Mouse (Mus musculus) midbrain, embryonic 16.5 days (tissue): Measurements from ENCODE around the gene Cep78. TPM values are rescaled to one million over a fixed set of nuclear protein-coding genes. Genes with fewer than 3 reads are reported as not detected.
A peak's percentile ranks its signal among the peaks of the same experiment; 100 is the strongest.

ENCODE experiments used
- ATAC-seq: fragments of 200-750 bp; cut with Nextera tagmentation; 2 replicates; pipeline ENCODE4 v1.8.0; 2017; ENCODE audit warnings: moderate TSS enrichment
- H3K27ac ChIP-seq: fragments of 300-500 bp; sonication (generic); 2 replicates; pipeline ENCODE4 v1.5.1; 2014; ENCODE audit warnings: mild to moderate bottlenecking, low read length, mixed read lengths
- H3K27me3 ChIP-seq: fragments of 300-500 bp; sonication (generic); 2 replicates; pipeline ENCODE4 v1.6.1; 2014; ENCODE audit warnings: low read depth, low read length, mixed read lengths; ENCODE audit not compliant: control insufficient read depth, insufficient read depth
- H3K36me3 ChIP-seq: fragments of 300-500 bp; sonication (generic); 2 replicates; pipeline ENCODE4 v1.6.1; 2014; ENCODE audit warnings: mild to moderate bottlenecking, low read length, moderate library complexity, mixed read lengths; ENCODE audit not compliant: control insufficient read depth, insufficient read depth
- H3K4me1 ChIP-seq: fragments of 300-500 bp; sonication (generic); 2 replicates; pipeline ENCODE4 v1.6.1; 2014; ENCODE audit warnings: mild to moderate bottlenecking, low read length, mixed read lengths; ENCODE audit not compliant: control insufficient read depth, insufficient read depth
- H3K4me2 ChIP-seq: fragments of 300-500 bp; sonication (generic); 2 replicates; pipeline ENCODE4 v1.6.1; 2014; ENCODE audit warnings: mild to moderate bottlenecking, low read length, mixed read lengths
- H3K4me3 ChIP-seq: fragments of 300-500 bp; sonication (generic); 2 replicates; pipeline ENCODE4 v1.5.1; 2014; ENCODE audit warnings: low read depth, mild to moderate bottlenecking, low read length, moderate library complexity, mixed read lengths
- H3K9ac ChIP-seq: fragments of 300-500 bp; sonication (generic); 2 replicates; pipeline ENCODE4 v1.6.1; 2014; ENCODE audit warnings: low read depth, low read length, mixed read lengths
- H3K9me3 ChIP-seq: fragments of 300-500 bp; sonication (generic); replicated peaks from 2 replicates; pipeline ENCODE4 v1.6.1; 2014; ENCODE audit warnings: mild to moderate bottlenecking, low read length, mixed read lengths; ENCODE audit not compliant: control insufficient read depth, poor library complexity, severe bottlenecking
- WGBS: fragments of 180-500 bp; shearing (Covaris S2); extraction: QIAGEN DNeasy Blood & Tissue Kit; methylation state at CpG from one replicate; pipeline ENCODE4 v1.1.7; 2014; 5-methylcytosine and 5-hydroxymethylcytosine counted together
- polyA plus RNA-seq: library from polyadenylated mRNA; unstranded; fragments of >200 nt; fragmentation: Nextera tagmentation; extraction: Ambion mirVana; gene quantifications from 2 replicates; pipeline ENCODE4 v1.2.1, GENCODE M21; 2015

The Cep78 gene
- polyA plus RNA-seq, 1 experiment from 2014 or later = 29.9 TPM

DNA sequence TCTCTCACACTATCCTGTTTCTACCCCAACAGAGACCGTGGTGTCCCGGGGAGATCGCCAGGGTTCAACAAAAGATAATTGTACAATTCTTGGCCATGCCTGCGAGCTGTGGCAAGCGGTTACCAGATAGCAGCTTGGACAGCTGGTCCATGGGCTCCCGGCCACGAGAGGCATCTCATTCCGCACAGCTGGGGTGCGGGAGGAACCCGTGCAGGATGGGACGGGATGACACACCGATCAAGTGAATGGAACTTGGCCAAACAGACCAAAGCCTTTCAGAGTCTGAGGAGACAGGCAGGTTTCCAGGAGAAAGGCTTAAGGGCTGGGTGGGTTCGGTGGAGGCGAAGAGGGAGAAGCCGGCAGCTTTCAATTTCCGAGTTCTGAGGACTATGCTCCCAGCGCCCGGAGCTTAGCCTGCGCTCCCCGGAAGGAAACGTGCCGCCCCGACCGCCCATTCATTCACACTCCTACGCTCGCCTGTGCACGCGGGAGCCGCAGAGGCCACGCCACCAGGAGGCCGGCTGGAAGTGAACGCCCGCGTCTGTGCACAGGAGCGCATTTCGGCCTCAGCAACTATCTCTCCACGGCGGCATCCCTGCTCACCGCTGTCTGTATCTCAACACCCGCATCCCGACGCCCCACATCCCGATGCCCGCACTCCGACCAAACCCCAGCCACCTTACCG is 60.5 kb downstream of the Cep78 start:
- Histone ChIP-seq H3K4me1 (peaks cover 14% of the 10 kb centered on the region), H3K4me3 (peak overlapping the region; percentile 62), H3K36me3 (no peaks in the 10 kb centered on the region), H3K4me2 (peak overlapping the region; percentile 95), H3K9ac (peak overlapping the region; percentile 68), H3K9me3 (no peaks in the 10 kb centered on the region), H3K27ac (peak overlapping the region; percentile 48), H3K27me3 (peaks cover 4% of the 10 kb centered on the region)
- peak; percentile 83 for ATAC-seq
- WGBS = under 1% methylated on average over 46 of the region's 46 CpGs

DNA sequence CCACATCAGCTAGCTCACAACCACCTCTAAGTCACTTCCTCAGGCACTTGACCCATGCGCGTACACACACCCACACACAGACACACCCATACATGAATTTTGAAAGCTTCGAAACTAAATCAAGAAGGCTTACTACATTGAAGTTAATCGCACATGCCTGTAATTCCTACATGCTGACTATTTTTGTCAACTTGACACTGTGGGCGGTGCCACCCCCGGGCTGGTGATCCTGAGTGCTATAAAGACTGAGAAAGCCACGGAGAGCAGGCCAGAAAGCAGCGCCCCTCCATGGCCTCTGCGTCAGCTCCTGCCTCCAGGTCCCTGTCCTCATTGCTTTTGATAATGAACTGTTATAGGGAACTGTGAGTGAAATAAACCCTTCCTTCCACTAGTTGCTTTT is 61.4 kb downstream of the Cep78 start:
- H3K27ac ChIP-seq = peak overlapping the region; percentile 48; the same call in 1 of the 2 replicates
- H3K4me1 ChIP-seq = peaks cover 14% of the 10 kb centered on the region
- peaks cover 4% of the 10 kb centered on the region for H3K27me3 ChIP-seq
- H3K9me3 ChIP-seq = no peaks in the 10 kb centered on the region
- 25% methylated on average over 9 of the region's 9 CpGs for WGBS
- H3K4me2 ChIP-seq = peak overlapping the region; percentile 95
- peak overlapping the region; percentile 62 for H3K4me3 ChIP-seq
- no peaks in the 10 kb centered on the region for H3K36me3 ChIP-seq
- H3K9ac ChIP-seq = peak overlapping the region; percentile 68; the same call in 1 of the 2 replicates
- no peak for ATAC-seq

DNA sequence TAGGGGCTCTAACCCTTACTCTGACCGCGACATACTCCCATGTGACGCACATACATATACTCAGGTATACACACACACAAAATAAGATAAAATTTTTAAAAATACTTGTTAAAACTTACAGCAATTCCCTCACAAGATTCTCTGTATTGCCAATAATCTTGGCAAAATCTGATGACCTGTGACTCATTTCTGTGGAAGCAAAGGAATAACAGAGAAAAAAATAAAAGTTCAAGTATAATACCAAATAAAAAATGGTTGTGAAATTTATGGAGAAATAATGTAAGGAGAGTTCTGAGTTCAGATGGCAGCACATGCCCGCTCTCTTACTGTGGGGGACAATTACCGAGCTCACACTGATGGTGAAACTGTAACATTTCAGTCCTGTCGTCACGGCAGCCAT is 65.5 kb downstream of the Cep78 start:
- ATAC-seq = no peak
- H3K4me1 ChIP-seq = peaks cover 9% of the 10 kb centered on the region
- no peaks in the 10 kb centered on the region for H3K9me3 ChIP-seq
- no peaks in the 10 kb centered on the region for H3K36me3 ChIP-seq
- no peaks in the 10 kb centered on the region for H3K27me3 ChIP-seq
- no peak overlapping the region for H3K9ac ChIP-seq
- no peak overlapping the region for H3K4me3 ChIP-seq
- 95% methylated on average over 7 of the region's 7 CpGs for WGBS
- no peak overlapping the region for H3K27ac ChIP-seq
- H3K4me2 ChIP-seq = no peak overlapping the region

DNA sequence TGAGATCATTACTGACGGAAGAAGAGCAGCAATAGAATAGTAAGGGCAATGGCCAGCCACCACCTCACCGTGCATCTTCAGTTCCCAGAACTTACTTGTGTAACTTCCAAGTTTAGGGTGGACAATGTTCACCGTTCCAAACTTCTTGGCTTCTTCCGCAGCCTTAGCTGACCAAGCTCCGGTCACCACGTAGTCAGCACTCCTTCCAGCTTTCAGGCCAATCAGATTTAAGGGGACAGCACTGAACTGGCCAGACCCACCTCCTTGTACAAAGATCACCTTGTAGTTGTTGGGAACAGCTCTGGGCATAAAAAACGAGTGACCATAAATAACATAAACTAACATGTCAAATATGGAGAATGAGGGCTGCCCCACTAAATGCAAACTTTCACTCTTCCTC is 66.7 kb downstream of the Cep78 start:
- no peak for ATAC-seq
- H3K9ac ChIP-seq = no peak overlapping the region
- no peaks in the 10 kb centered on the region for H3K36me3 ChIP-seq
- no peaks in the 10 kb centered on the region for H3K4me1 ChIP-seq
- no peak overlapping the region for H3K4me3 ChIP-seq
- no peak overlapping the region for H3K4me2 ChIP-seq
- no peak overlapping the region for H3K27ac ChIP-seq
- no peaks in the 10 kb centered on the region for H3K27me3 ChIP-seq
- H3K9me3 ChIP-seq = no peaks in the 10 kb centered on the region
- WGBS = 96% methylated on average over 7 of the region's 7 CpGs

DNA sequence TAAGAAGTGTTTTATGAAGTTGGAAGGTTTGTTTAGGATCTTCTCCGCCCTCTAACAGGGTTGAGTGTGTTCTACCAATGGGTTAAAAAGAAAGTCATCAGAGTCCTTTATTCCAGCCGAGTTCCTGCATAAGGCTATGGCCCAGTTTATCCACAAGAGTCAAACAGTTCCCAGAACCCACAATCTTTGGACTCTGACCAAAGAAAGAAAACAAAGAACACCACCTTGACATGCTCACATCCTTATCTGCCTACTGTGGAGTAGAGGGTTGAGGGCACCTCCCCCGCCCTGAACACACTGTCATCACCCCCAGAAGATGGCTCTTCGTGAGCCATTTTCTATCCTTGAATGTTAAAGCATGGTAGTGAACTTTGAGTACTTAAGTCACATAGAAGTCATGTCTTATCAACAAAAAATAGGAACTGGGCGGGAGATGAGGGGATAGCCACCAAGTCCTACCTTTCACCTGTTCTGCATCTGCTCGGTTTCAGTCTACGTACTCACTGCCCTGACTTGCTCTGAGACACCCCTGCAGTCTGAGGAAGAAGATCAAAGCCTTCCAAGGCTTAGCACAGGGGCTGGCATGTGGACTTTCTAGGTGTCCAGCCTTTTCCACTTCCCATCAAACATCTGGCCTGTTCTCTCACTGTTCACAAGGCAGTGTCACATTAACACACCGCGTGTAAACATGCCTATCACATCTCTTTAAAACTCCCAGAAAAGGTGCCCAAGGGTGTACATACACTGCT is 71.4 kb downstream of the Cep78 start:
- H3K9me3 ChIP-seq = no peaks in the 10 kb centered on the region
- ATAC-seq = no peak
- H3K4me1 ChIP-seq = no peaks in the 10 kb centered on the region
- no peak overlapping the region for H3K4me2 ChIP-seq
- no peak overlapping the region for H3K9ac ChIP-seq
- no peak overlapping the region for H3K4me3 ChIP-seq
- H3K27ac ChIP-seq = no peak overlapping the region
- 94% methylated on average over 9 of the region's 9 CpGs for WGBS
- no peaks in the 10 kb centered on the region for H3K36me3 ChIP-seq
- H3K27me3 ChIP-seq = no peaks in the 10 kb centered on the region

DNA sequence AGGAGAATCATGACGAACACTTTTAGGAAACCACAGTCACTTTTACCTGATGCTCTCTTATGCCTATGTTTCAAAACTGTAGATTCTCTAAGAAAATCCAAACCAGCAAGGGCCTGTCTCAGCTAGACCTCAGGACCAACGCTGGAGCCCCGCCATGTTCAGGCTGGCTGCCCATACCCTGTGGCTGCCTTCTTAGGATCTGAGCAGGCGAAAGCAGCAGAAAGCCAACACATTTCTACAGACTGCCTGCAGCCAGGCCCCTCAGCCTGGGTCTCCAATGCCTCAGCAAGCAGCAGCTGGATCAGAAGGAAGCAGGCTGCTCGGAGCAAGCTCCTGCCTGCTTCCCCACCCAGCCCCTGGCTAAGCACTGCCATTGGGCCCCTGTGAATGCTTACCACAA is 73.3 kb downstream of the Cep78 start:
- ATAC-seq = no peak
- Histone ChIP-seq H3K36me3 (no peaks in the 10 kb centered on the region), H3K4me1 (no peaks in the 10 kb centered on the region), H3K27me3 (no peaks in the 10 kb centered on the region), H3K9me3 (no peaks in the 10 kb centered on the region), H3K9ac (no peak overlapping the region), H3K4me3 (no peak overlapping the region), H3K4me2 (no peak overlapping the region), H3K27ac (no peak overlapping the region)
- 94% methylated on average over 5 of the region's 5 CpGs for WGBS

DNA sequence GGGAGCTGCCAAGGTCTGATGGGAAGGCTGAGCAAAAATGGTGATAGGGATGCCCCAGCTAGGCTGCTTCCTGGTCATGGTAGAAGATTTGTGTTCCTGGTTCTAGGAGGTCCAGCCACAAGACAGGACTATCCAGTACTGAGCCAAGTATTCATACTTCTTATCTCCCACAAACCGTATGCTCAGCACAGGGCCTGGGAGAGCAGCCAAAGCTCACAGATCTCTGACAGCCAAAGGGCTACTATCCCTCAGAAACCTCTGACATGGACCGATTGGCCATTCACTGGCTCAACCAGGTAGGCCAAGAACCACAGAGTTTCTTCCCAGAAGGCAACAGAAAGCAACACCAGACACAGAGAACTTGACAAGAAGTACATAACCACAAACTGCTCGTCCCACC is 73.8 kb downstream of the Cep78 start:
- Histone ChIP-seq H3K27ac (no peak overlapping the region), H3K4me2 (no peak overlapping the region), H3K27me3 (no peaks in the 10 kb centered on the region), H3K4me1 (no peaks in the 10 kb centered on the region), H3K4me3 (no peak overlapping the region), H3K9me3 (no peaks in the 10 kb centered on the region), H3K36me3 (no peaks in the 10 kb centered on the region), H3K9ac (no peak overlapping the region)
- ATAC-seq = no peak
- WGBS = 94% methylated on average over 3 of the region's 3 CpGs

DNA sequence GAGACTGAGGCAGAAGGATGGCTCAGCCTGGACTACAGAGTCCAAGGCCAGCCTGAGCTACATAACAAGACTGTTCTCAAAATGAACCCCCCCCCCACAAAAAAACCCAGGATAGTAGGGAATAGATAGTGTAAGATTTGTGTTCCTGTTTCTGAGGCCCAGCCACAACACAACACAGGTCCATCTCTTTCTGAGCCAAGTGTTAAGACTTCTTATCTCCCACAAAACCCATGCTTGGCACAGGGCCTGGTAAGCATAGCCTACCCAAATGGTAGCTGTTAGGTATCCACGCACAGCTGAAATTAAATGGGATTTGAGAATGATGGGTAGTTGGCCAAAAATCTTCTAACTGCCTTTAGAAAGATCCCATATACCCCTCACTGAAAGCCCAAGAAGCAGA is 74.3 kb downstream of the Cep78 start:
- Histone ChIP-seq H3K4me2 (no peak overlapping the region), H3K4me3 (no peak overlapping the region), H3K27ac (no peak overlapping the region), H3K9me3 (no peaks in the 10 kb centered on the region), H3K9ac (no peak overlapping the region), H3K4me1 (no peaks in the 10 kb centered on the region), H3K27me3 (no peaks in the 10 kb centered on the region), H3K36me3 (no peaks in the 10 kb centered on the region)
- ATAC-seq = no peak
- 92% methylated on average over 1 of the region's 1 CpGs for WGBS

DNA sequence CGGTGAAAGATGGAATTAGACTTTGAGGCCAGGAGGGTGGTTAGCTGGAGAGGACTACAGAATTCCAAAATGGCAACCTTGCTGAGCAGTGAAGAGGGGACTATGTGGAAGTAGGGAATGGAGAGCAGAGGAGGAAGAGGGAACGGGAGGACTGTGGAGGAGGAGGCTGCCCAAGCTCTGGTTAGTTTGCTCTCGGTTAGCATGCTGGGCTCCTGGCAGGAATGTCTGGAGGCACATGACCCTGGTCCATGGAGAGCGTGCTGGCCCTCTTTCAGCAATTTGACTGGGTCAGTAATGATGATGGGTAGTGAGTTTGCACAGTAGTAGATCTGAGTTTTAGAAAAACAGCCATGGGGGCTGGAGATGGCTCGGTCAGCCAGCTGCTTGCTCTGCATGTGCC is 76.8 kb downstream of the Cep78 start:
- no peaks in the 10 kb centered on the region for H3K9me3 ChIP-seq
- no peak overlapping the region for H3K4me2 ChIP-seq
- no peaks in the 10 kb centered on the region for H3K36me3 ChIP-seq
- H3K4me1 ChIP-seq = peaks cover 9% of the 10 kb centered on the region
- no peaks in the 10 kb centered on the region for H3K27me3 ChIP-seq
- H3K9ac ChIP-seq = no peak overlapping the region
- no peak overlapping the region for H3K4me3 ChIP-seq
- no peak for ATAC-seq
- no peak overlapping the region for H3K27ac ChIP-seq
- WGBS = 93% methylated on average over 5 of the region's 5 CpGs
